Mouse (Mus musculus): ENCODE measurements at regions not wholly inside any gene's neighbourhood (a gene's known extent, or its start where the extent isn't known, plus 50 kb on each side); places are given as distances from the start of the nearest gene placed in this dataset.
"Not testable (repeated sequence)": the region's sequence is repeated elsewhere in the genome, so short reads cannot be mapped to it uniquely, and the experiment has no call there.

DNA sequence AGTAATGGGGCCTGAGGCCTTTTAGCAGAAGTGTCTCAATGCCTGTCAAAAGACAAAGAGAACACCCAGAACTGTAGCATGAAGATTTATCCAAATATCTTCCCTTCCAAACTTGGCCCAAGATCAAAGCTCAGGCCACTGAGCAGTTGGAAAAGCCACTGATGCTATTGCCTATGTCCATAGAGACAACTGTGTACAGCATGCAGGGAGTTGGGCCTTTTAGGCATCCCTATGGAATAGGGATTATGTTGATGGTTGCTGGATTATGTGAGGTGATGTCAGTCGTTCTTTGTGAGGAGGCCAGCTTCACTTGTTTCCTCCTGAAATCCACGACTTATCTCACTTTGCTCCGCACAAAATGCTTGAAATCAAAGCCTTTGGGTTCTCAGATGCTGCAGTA is 153.1 kb upstream of the Gm17728 start:
- Histone ChIP-seq H3K27me3 (no peaks in the 10 kb centered on the region), H3K4me3 (no peak overlapping the region), H3K4me1 (replicated peaks) (no peaks in the 10 kb centered on the region), H3K4me2 (no peak overlapping the region), H3K36me3 (no peaks in the 10 kb centered on the region), H3K9ac (no peak overlapping the region), H3K9me3 (replicated peaks) (no peaks in the 10 kb centered on the region), H3K27ac (no peak overlapping the region)
- WGBS = 67% methylated on average over 3 of the region's 3 CpGs
- ATAC-seq (replicated peaks; ENCODE audit: insufficient number of reproducible peaks, insufficient read depth, low FRiP score, low read depth) = no peak

DNA sequence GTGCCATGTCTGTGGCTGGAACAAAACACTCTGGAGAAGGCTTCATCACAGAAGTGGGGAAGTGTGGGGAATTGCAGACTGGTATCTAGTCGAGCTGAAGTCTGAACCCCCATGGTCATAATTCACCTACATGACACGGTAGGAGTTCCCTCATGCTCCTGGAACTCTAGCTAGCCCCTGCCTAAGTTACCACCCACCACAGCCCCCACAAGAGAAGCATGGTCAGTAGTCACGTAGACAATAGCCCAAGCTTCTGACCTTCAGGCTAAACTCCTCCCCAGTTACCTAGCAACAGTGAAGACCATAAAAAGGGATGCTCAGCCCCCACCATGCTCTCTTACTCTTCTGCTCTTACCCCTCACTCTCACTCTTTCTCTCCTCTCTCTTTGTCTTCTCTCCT is 143.8 kb upstream of the Gm17728 start:
- not testable (repeated sequence) for H3K27ac ChIP-seq; H3K4me1 ChIP-seq (replicated peaks); H3K9me3 ChIP-seq (replicated peaks); H3K4me2 ChIP-seq; H3K36me3 ChIP-seq; H3K4me3 ChIP-seq; H3K9ac ChIP-seq; H3K27me3 ChIP-seq; ATAC-seq (replicated peaks; ENCODE audit: insufficient number of reproducible peaks, insufficient read depth, low FRiP score, low read depth)
- 61% methylated on average over 3 of the region's 3 CpGs for WGBS

DNA sequence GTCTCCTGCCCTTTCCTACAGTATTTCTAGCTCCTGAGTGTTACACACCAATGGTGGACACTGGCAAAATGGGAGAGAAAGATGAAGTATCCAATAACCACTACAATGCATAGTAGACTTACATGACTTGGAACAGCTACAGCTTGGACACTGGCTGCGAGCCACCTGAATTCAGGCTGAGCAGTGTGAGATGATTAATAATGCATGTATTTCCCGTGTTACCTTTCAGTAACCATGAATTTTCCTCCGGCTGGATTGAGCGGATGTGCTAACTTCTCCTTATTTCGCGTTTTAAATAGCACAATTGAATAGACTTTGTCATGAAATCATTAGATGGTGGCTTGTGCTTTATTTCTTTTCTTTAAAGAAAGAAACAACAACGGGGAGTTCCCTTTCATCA is 142.4 kb upstream of the Gm17728 start:
- H3K36me3 ChIP-seq = no peaks in the 10 kb centered on the region
- H3K4me3 ChIP-seq = no peak overlapping the region
- H3K9me3 ChIP-seq (replicated peaks) = no peaks in the 10 kb centered on the region
- no peak overlapping the region for H3K27ac ChIP-seq
- no peak for ATAC-seq (replicated peaks; ENCODE audit: insufficient number of reproducible peaks, insufficient read depth, low FRiP score, low read depth)
- WGBS = 72% methylated on average over 7 of the region's 7 CpGs
- no peaks in the 10 kb centered on the region for H3K27me3 ChIP-seq
- H3K4me2 ChIP-seq = no peak overlapping the region
- H3K4me1 ChIP-seq (replicated peaks) = no peaks in the 10 kb centered on the region
- no peak overlapping the region for H3K9ac ChIP-seq

DNA sequence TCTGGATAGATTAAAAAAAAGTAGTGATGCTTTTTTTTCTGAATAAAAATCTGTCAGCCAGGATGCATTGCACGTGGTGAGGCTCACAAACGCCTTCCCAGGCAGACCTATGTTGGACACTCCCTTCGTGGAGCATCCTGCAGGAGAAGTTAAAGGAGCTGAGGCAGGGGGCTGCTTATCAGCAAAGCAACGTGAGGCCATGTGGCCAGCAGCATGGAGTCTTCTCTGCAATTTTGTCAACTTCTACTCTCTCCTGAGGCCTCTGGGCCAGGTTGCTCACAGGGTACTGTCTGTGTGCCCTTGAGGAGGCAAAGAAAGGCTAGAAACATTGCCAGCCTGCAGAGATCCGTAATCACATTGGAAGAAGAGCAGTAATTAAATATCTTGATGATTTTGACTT is 140.0 kb upstream of the Gm17728 start:
- Histone ChIP-seq H3K9ac (no peak overlapping the region), H3K4me3 (no peak overlapping the region), H3K4me2 (no peak overlapping the region), H3K27me3 (no peaks in the 10 kb centered on the region), H3K9me3 (replicated peaks) (no peaks in the 10 kb centered on the region), H3K36me3 (no peaks in the 10 kb centered on the region), H3K27ac (no peak overlapping the region), H3K4me1 (replicated peaks) (no peaks in the 10 kb centered on the region)
- 55% methylated on average over 5 of the region's 5 CpGs for WGBS
- no peak for ATAC-seq (replicated peaks; ENCODE audit: insufficient number of reproducible peaks, insufficient read depth, low FRiP score, low read depth)

DNA sequence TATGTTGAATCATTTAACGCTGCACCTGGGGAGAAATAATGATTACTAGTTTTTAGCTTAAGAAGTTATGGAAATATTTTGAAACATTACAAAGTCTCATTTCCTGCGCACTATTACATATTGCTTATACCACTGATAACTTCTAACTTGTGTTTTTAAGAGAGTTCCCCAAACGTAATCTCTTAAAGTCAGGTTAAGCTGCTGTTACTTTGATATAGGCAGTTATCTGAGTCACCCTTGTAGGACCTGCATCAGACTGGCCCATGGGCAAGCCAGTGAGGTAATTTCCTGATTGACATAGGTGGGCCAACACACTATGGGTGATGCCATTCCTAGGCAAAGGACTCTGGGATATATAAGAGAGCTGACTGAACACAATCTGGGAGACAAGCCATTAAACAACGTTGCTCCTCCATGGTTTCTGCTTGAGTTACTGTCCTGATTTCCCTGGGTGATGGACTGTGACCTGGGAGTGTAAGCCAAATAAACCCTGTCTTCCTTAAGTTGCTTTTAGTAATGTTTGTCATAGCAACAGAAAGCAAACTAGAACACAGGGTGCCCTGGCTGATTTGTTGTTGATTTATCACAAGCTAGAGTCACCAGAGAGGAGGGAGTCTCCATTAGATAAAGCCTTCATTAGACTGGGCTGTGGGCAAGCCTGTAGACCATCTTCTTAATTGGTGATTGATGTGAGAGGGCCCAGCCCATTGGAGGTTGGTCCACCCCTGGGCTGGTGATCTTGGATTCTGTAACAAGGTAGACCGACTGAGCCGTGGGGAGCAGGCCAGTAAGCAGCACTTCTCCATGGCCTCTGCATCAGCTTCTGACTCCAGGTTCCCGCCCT is 139.3 kb upstream of the Gm17728 start:
- H3K36me3 ChIP-seq = no peaks in the 10 kb centered on the region
- H3K27me3 ChIP-seq = no peaks in the 10 kb centered on the region
- H3K9ac ChIP-seq = no peak overlapping the region
- H3K27ac ChIP-seq = no peak overlapping the region
- ATAC-seq (replicated peaks; ENCODE audit: insufficient number of reproducible peaks, insufficient read depth, low FRiP score, low read depth) = no peak
- H3K9me3 ChIP-seq (replicated peaks) = no peaks in the 10 kb centered on the region
- H3K4me1 ChIP-seq (replicated peaks) = no peaks in the 10 kb centered on the region
- WGBS = 84% methylated on average over 7 of the region's 7 CpGs
- H3K4me2 ChIP-seq = no peak overlapping the region
- no peak overlapping the region for H3K4me3 ChIP-seq

DNA sequence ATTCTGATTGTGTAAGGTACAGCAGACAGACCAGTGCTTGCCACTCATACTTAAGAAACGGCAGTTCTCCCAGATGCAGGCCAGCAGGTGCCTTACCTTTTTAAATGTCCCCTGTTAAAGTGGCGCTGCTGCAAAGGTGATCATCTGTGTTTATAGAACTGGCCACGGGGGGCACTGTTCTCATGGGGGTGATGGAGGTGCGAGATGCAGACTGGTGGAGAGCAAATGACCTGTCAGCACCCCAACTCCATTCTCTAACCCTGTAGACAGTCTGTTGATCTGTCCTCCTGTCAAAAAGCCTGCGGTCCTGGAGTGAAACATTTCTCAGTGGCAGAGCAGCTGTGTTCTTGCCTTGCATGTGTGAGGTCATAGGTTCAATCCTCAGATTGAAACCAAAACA is 135.4 kb upstream of the Gm17728 start:
- no peak overlapping the region for H3K4me2 ChIP-seq
- WGBS = 43% methylated on average over 5 of the region's 5 CpGs

DNA sequence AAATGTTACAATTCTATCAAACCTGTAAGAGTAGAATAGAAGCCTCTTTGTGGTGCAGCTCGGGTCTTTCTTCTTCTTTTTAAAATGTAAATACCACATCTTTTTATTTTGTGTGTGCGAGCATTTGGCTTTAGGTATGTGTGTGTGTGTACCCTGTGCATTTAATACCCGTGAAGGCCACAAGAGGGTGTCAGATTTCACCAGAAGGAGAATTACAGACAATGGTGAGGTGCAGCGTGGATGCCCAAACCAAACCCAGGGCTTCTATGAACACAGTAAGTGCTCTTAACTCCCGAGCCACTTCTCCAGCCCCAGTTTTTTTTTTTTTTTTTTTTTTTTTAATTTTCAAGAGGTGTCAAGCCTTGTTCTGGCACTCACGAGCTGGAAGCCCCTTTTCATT is 135.0 kb upstream of the Gm17728 start:
- 67% methylated on average over 6 of the region's 6 CpGs for WGBS
- no peaks in the 10 kb centered on the region for H3K27me3 ChIP-seq
- H3K9ac ChIP-seq = no peak overlapping the region
- H3K4me2 ChIP-seq = no peak overlapping the region
- no peaks in the 10 kb centered on the region for H3K4me1 ChIP-seq (replicated peaks)
- no peak overlapping the region for H3K4me3 ChIP-seq
- H3K36me3 ChIP-seq = no peaks in the 10 kb centered on the region
- H3K9me3 ChIP-seq (replicated peaks) = no peaks in the 10 kb centered on the region
- H3K27ac ChIP-seq = no peak overlapping the region
- ATAC-seq (replicated peaks; ENCODE audit: insufficient number of reproducible peaks, insufficient read depth, low FRiP score, low read depth) = no peak

More for the DNA sequence above, 135.4 kb upstream of the Gm17728 start:
- no peaks in the 10 kb centered on the region for H3K9me3 ChIP-seq (replicated peaks)
- no peaks in the 10 kb centered on the region for H3K36me3 ChIP-seq
- no peaks in the 10 kb centered on the region for H3K27me3 ChIP-seq
- no peak for ATAC-seq (replicated peaks; ENCODE audit: insufficient number of reproducible peaks, insufficient read depth, low FRiP score, low read depth)
- no peak overlapping the region for H3K27ac ChIP-seq
- no peak overlapping the region for H3K4me3 ChIP-seq
- H3K9ac ChIP-seq = no peak overlapping the region
- no peaks in the 10 kb centered on the region for H3K4me1 ChIP-seq (replicated peaks)

DNA sequence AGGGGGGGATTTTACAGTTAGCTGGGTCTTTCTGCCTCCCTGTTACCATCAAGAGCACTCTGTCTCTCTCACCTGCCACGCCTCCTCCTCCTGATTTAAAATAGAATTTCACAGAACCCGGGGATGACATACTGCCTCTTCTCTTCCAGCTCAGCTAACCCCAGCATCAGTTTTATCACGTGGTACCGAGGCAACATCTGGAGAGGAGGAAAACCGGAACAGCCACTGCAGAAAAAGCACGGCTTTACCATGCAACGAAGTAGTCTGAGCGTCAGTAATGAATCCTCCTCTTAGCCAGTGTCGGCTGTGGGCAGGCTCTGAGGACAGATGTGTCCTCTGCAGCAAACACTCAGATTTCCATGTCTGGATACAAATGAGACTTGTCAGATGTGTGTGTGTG is 134.2 kb upstream of the Gm17728 start:
- no peaks in the 10 kb centered on the region for H3K27me3 ChIP-seq
- no peaks in the 10 kb centered on the region for H3K9me3 ChIP-seq (replicated peaks)
- H3K4me1 ChIP-seq (replicated peaks) = no peaks in the 10 kb centered on the region
- WGBS = 42% methylated on average over 9 of the region's 9 CpGs
- H3K36me3 ChIP-seq = no peaks in the 10 kb centered on the region
- H3K9ac ChIP-seq = no peak overlapping the region
- no peak for ATAC-seq (replicated peaks; ENCODE audit: insufficient number of reproducible peaks, insufficient read depth, low FRiP score, low read depth)
- no peak overlapping the region for H3K4me3 ChIP-seq
- no peak overlapping the region for H3K4me2 ChIP-seq
- H3K27ac ChIP-seq = no peak overlapping the region

DNA sequence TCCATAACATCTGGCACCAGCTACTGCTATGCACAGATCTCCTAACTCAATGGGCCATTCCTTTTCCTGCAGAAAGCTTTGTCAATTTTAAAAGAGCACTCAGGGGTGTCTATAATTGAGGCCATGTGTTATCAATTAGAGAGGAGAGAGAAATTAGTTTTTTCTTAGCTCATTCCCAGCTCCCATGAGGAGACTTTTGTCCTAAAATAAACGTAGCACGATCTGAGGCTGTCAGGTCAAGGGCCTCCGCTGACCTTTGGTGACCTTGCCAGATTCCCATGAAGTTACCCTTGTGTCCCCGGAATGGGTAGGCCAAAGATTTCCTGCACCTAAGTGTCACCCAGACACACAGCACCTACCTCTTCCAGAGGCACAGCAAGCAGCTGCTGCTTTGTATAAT is 130.3 kb upstream of the Gm17728 start:
- no peak overlapping the region for H3K4me2 ChIP-seq
- ATAC-seq (replicated peaks; ENCODE audit: insufficient number of reproducible peaks, insufficient read depth, low FRiP score, low read depth) = no peak
- no peak overlapping the region for H3K27ac ChIP-seq
- no peak overlapping the region for H3K4me3 ChIP-seq
- H3K9ac ChIP-seq = no peak overlapping the region
- no peaks in the 10 kb centered on the region for H3K9me3 ChIP-seq (replicated peaks)
- no peaks in the 10 kb centered on the region for H3K27me3 ChIP-seq
- H3K4me1 ChIP-seq (replicated peaks) = no peaks in the 10 kb centered on the region
- H3K36me3 ChIP-seq = no peaks in the 10 kb centered on the region
- 39% methylated on average over 4 of the region's 4 CpGs for WGBS

DNA sequence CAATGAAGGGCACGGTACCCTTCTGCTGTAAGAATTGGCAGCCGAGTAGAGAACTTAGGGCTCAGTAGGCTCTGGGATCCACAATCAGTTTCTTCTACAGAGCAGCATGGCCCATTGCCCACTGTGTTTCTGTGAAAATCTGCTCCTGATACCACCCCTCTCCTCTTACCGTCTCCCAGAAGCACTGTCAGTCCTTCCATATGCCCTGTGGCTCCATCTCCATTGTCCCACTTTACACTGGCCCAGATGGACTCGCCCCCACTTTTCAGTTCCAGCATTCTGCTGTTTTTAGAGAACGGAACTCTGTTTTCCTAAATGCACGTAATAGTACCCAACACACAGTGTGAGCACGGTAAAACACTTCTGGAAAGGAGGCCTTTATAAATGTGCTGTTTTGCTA is 129.6 kb upstream of the Gm17728 start:
- no peak overlapping the region for H3K4me2 ChIP-seq
- WGBS = 88% methylated on average over 7 of the region's 7 CpGs
- H3K9me3 ChIP-seq (replicated peaks) = no peaks in the 10 kb centered on the region
- H3K27me3 ChIP-seq = no peaks in the 10 kb centered on the region
- H3K36me3 ChIP-seq = no peaks in the 10 kb centered on the region
- no peak overlapping the region for H3K9ac ChIP-seq
- H3K27ac ChIP-seq = no peak overlapping the region
- no peak overlapping the region for H3K4me3 ChIP-seq
- ATAC-seq (replicated peaks; ENCODE audit: insufficient number of reproducible peaks, insufficient read depth, low FRiP score, low read depth) = no peak
- no peaks in the 10 kb centered on the region for H3K4me1 ChIP-seq (replicated peaks)

DNA sequence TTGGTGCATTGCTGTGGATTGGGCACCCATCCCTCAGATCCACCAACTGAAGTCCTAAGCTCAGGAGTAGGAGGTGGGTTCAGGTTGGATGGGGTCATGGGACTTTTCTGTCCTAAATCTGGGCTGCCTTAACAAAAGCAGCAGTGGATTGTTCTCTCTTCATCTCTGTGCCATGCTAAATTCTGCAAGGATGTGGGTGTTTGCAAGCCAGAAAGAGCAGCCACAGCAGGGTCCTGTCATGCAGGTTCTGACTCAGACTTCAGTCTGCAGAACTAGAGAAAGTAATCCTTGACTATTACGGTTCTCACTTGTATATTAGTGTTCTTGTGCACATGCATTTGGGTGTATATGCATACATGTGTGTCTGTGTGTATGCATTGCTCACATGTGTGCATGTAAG is 125.5 kb upstream of the Gm17728 start:
- no peak overlapping the region for H3K9ac ChIP-seq
- no peaks in the 10 kb centered on the region for H3K9me3 ChIP-seq (replicated peaks)
- 80% methylated on average over 1 of the region's 1 CpGs for WGBS
- H3K4me3 ChIP-seq = no peak overlapping the region
- no peaks in the 10 kb centered on the region for H3K4me1 ChIP-seq (replicated peaks)
- no peak overlapping the region for H3K4me2 ChIP-seq
- H3K36me3 ChIP-seq = no peaks in the 10 kb centered on the region
- no peak overlapping the region for H3K27ac ChIP-seq
- H3K27me3 ChIP-seq = no peaks in the 10 kb centered on the region
- no peak for ATAC-seq (replicated peaks; ENCODE audit: insufficient number of reproducible peaks, insufficient read depth, low FRiP score, low read depth)

DNA sequence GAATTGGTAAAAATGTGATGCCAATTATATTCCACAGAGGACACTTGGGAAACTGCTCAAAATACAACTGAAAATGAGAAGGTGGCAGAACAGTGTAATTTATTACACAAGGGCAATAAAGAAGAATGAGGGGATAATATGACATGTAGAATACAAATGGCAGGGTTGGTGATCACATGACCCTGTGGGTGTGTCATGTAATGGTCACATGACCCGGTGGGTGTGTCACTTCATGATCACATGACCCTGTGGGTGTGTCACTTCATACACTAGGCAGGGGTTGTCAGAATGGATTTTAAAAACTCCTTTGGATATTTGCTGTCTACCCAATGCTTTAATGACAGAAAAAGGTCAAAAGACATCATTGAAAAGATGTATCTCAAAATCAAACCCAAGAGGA is 123.6 kb upstream of the Gm17728 start:
- WGBS = 68% methylated on average over 1 of the region's 1 CpGs
- no peaks in the 10 kb centered on the region for H3K36me3 ChIP-seq

More for the DNA sequence above, 123.6 kb upstream of the Gm17728 start:
- Histone ChIP-seq H3K4me3 (no peak overlapping the region), H3K9ac (no peak overlapping the region), H3K4me1 (replicated peaks) (no peaks in the 10 kb centered on the region), H3K27ac (no peak overlapping the region), H3K9me3 (replicated peaks) (no peaks in the 10 kb centered on the region), H3K4me2 (no peak overlapping the region), H3K27me3 (no peaks in the 10 kb centered on the region)
- ATAC-seq (replicated peaks; ENCODE audit: insufficient number of reproducible peaks, insufficient read depth, low FRiP score, low read depth) = no peak
